Mouse (Mus musculus): Measurements from ENCODE around the gene Bpifb2. TPM values are rescaled to one million over a fixed set of nuclear protein-coding genes. Genes with fewer than 3 reads are reported as not detected.

Gene Bpifb2
- polyA plus RNA-seq, 1 experiment from 2014 or later = not detected

- Histone ChIP-seq H3K9me3 (ENCODE audit: control insufficient read depth, low read length) (no peaks in the 10 kb centered on the region), H3K4me1 (replicated peaks; ENCODE audit: control insufficient read depth, insufficient read depth, low read length) (no peaks in the 10 kb centered on the region), H3K27me3 (ENCODE audit: control insufficient read depth, insufficient read depth, low read length) (no peaks in the 10 kb centered on the region), H3K36me3 (ENCODE audit: control insufficient read depth, insufficient read depth, low read length) (no peaks in the 10 kb centered on the region), H3K27ac (ENCODE audit: low read depth, low read length) (no peak overlapping the region), H3K4me3 (ENCODE audit: low read depth, low read length) (no peak overlapping the region), H3K9ac (ENCODE audit: low read depth, low read length) (no peak overlapping the region), H3K4me2 (replicated peaks; ENCODE audit: low read depth, low read length) (no peak overlapping the region)
- ATAC-seq (ENCODE audit: low FRiP score) = no peak
- 78% methylated on average over 4 of the region's 4 CpGs for WGBS
- DNase-seq (ENCODE audit: low spot score) = no peak
These were observed 31.8 kb downstream of the Bpifb2 start for GRCm38 (mm10) chr2:153906626-153907025.

- 72% methylated on average over 5 of the region's 5 CpGs for WGBS
- H3K4me2 ChIP-seq (replicated peaks; ENCODE audit: low read depth, low read length) = no peak overlapping the region
- no peaks in the 10 kb centered on the region for H3K4me1 ChIP-seq (replicated peaks; ENCODE audit: control insufficient read depth, insufficient read depth, low read length)
- H3K9me3 ChIP-seq (ENCODE audit: control insufficient read depth, low read length) = no peaks in the 10 kb centered on the region
- no peaks in the 10 kb centered on the region for H3K36me3 ChIP-seq (ENCODE audit: control insufficient read depth, insufficient read depth, low read length)
- no peak overlapping the region for H3K4me3 ChIP-seq (ENCODE audit: low read depth, low read length)
- ATAC-seq (ENCODE audit: low FRiP score) = no peak
- no peak overlapping the region for H3K9ac ChIP-seq (ENCODE audit: low read depth, low read length)
- DNase-seq (ENCODE audit: low spot score) = no peak
- no peaks in the 10 kb centered on the region for H3K27me3 ChIP-seq (ENCODE audit: control insufficient read depth, insufficient read depth, low read length)
- H3K27ac ChIP-seq (ENCODE audit: low read depth, low read length) = no peak overlapping the region
These were observed 39.3 kb downstream of the Bpifb2 start for GRCm38 (mm10) chr2:153914151-153914550.

- no peak within 1 kb of the TSS for H3K27ac ChIP-seq (ENCODE audit: low read depth, low read length)
- no peak within 1 kb of the TSS for H3K4me3 ChIP-seq (ENCODE audit: low read depth, low read length)
- no peaks in the 10 kb centered on the region for H3K9me3 ChIP-seq (ENCODE audit: control insufficient read depth, low read length)
- no peak within 1 kb of the TSS for H3K4me2 ChIP-seq (replicated peaks; ENCODE audit: low read depth, low read length)
- H3K9ac ChIP-seq (ENCODE audit: low read depth, low read length) = no peak within 1 kb of the TSS
- no peaks in the 10 kb centered on the region for H3K36me3 ChIP-seq (ENCODE audit: control insufficient read depth, insufficient read depth, low read length)
- no peak for ATAC-seq (ENCODE audit: low FRiP score)
- no peaks in the 10 kb centered on the region for H3K4me1 ChIP-seq (replicated peaks; ENCODE audit: control insufficient read depth, insufficient read depth, low read length)
- WGBS = 66% methylated on average over 8 of the region's 8 CpGs
- no peak for DNase-seq (ENCODE audit: low spot score)
- H3K27me3 ChIP-seq (ENCODE audit: control insufficient read depth, insufficient read depth, low read length) = no peaks in the 10 kb centered on the region
These were observed 43.1 kb downstream of the Bpifb2 start, which contains the start of gene Bpifb3 for GRCm38 (mm10) chr2:153917930-153918329. Gene Bpifb3, plus strand, starts transcription at chr2:153918230.

GRCm38 (mm10) chr2:153921246-153921645 lies 46.4 kb downstream of the Bpifb2 start:
- no peak for DNase-seq (ENCODE audit: low spot score)
- 82% methylated on average over 6 of the region's 6 CpGs for WGBS

GRCm38 (mm10) chr2:153929871-153930413 lies 55.1 kb downstream of the Bpifb2 start:
- H3K36me3 ChIP-seq (ENCODE audit: control insufficient read depth, insufficient read depth, low read length) = no peaks in the 10 kb centered on the region
- H3K4me3 ChIP-seq (ENCODE audit: low read depth, low read length) = no peak overlapping the region
- H3K9ac ChIP-seq (ENCODE audit: low read depth, low read length) = no peak overlapping the region
- H3K27me3 ChIP-seq (ENCODE audit: control insufficient read depth, insufficient read depth, low read length) = no peaks in the 10 kb centered on the region
- ATAC-seq (ENCODE audit: low FRiP score) = no peak
- peak; percentile 74 for DNase-seq (ENCODE audit: low spot score)
- no peak overlapping the region for H3K4me2 ChIP-seq (replicated peaks; ENCODE audit: low read depth, low read length)
- H3K27ac ChIP-seq (ENCODE audit: low read depth, low read length) = no peak overlapping the region
- 48% methylated on average over 3 of the region's 3 CpGs for WGBS
- H3K4me1 ChIP-seq (replicated peaks; ENCODE audit: control insufficient read depth, insufficient read depth, low read length) = no peaks in the 10 kb centered on the region
- no peaks in the 10 kb centered on the region for H3K9me3 ChIP-seq (ENCODE audit: control insufficient read depth, low read length)

More at GRCm38 (mm10) chr2:153921246-153921645, 46.4 kb downstream of the Bpifb2 start:
- H3K4me1 ChIP-seq (replicated peaks; ENCODE audit: control insufficient read depth, insufficient read depth, low read length) = no peaks in the 10 kb centered on the region
- no peak overlapping the region for H3K4me2 ChIP-seq (replicated peaks; ENCODE audit: low read depth, low read length)
- H3K27me3 ChIP-seq (ENCODE audit: control insufficient read depth, insufficient read depth, low read length) = no peaks in the 10 kb centered on the region
- no peak for ATAC-seq (ENCODE audit: low FRiP score)
- no peak overlapping the region for H3K4me3 ChIP-seq (ENCODE audit: low read depth, low read length)
- no peak overlapping the region for H3K9ac ChIP-seq (ENCODE audit: low read depth, low read length)
- no peak overlapping the region for H3K27ac ChIP-seq (ENCODE audit: low read depth, low read length)
- H3K36me3 ChIP-seq (ENCODE audit: control insufficient read depth, insufficient read depth, low read length) = no peaks in the 10 kb centered on the region
- no peaks in the 10 kb centered on the region for H3K9me3 ChIP-seq (ENCODE audit: control insufficient read depth, low read length)

GRCm38 (mm10) chr2:153931125-153931524 lies 56.3 kb downstream of the Bpifb2 start:
- no peaks in the 10 kb centered on the region for H3K4me1 ChIP-seq (replicated peaks; ENCODE audit: control insufficient read depth, insufficient read depth, low read length)
- 66% methylated on average over 6 of the region's 6 CpGs for WGBS
- no peaks in the 10 kb centered on the region for H3K36me3 ChIP-seq (ENCODE audit: control insufficient read depth, insufficient read depth, low read length)
- no peaks in the 10 kb centered on the region for H3K9me3 ChIP-seq (ENCODE audit: control insufficient read depth, low read length)
- H3K9ac ChIP-seq (ENCODE audit: low read depth, low read length) = no peak overlapping the region
- no peak overlapping the region for H3K4me3 ChIP-seq (ENCODE audit: low read depth, low read length)
- no peaks in the 10 kb centered on the region for H3K27me3 ChIP-seq (ENCODE audit: control insufficient read depth, insufficient read depth, low read length)
- no peak overlapping the region for H3K4me2 ChIP-seq (replicated peaks; ENCODE audit: low read depth, low read length)
- peak; percentile 24 for DNase-seq (ENCODE audit: low spot score)
- no peak overlapping the region for H3K27ac ChIP-seq (ENCODE audit: low read depth, low read length)
- no peak for ATAC-seq (ENCODE audit: low FRiP score)

GRCm38 (mm10) chr2:153933311-153933710 lies 58.5 kb downstream of the Bpifb2 start:
- no peak overlapping the region for H3K27ac ChIP-seq (ENCODE audit: low read depth, low read length)
- H3K9me3 ChIP-seq (ENCODE audit: control insufficient read depth, low read length) = no peaks in the 10 kb centered on the region
- DNase-seq (ENCODE audit: low spot score) (no peak), ATAC-seq (ENCODE audit: low FRiP score) (no peak)
- H3K9ac ChIP-seq (ENCODE audit: low read depth, low read length) = no peak overlapping the region
- H3K4me2 ChIP-seq (replicated peaks; ENCODE audit: low read depth, low read length) = no peak overlapping the region
- no peaks in the 10 kb centered on the region for H3K27me3 ChIP-seq (ENCODE audit: control insufficient read depth, insufficient read depth, low read length)
- H3K36me3 ChIP-seq (ENCODE audit: control insufficient read depth, insufficient read depth, low read length) = no peaks in the 10 kb centered on the region
- 63% methylated on average over 6 of the region's 6 CpGs for WGBS
- H3K4me1 ChIP-seq (replicated peaks; ENCODE audit: control insufficient read depth, insufficient read depth, low read length) = no peaks in the 10 kb centered on the region
- H3K4me3 ChIP-seq (ENCODE audit: low read depth, low read length) = no peak overlapping the region

GRCm38 (mm10) chr2:153935348-153935747 lies 60.5 kb downstream of the Bpifb2 start:
- Histone ChIP-seq H3K4me2 (replicated peaks; ENCODE audit: low read depth, low read length) (no peak overlapping the region), H3K9me3 (ENCODE audit: control insufficient read depth, low read length) (no peaks in the 10 kb centered on the region), H3K4me1 (replicated peaks; ENCODE audit: control insufficient read depth, insufficient read depth, low read length) (no peaks in the 10 kb centered on the region), H3K27ac (ENCODE audit: low read depth, low read length) (no peak overlapping the region), H3K36me3 (ENCODE audit: control insufficient read depth, insufficient read depth, low read length) (no peaks in the 10 kb centered on the region), H3K4me3 (ENCODE audit: low read depth, low read length) (no peak overlapping the region), H3K9ac (ENCODE audit: low read depth, low read length) (no peak overlapping the region), H3K27me3 (ENCODE audit: control insufficient read depth, insufficient read depth, low read length) (no peaks in the 10 kb centered on the region)
- no peak for ATAC-seq (ENCODE audit: low FRiP score)
- 94% methylated on average over 6 of the region's 6 CpGs for WGBS
- DNase-seq (ENCODE audit: low spot score) = no peak

GRCm38 (mm10) chr2:153937843-153938242 lies 63.0 kb downstream of the Bpifb2 start, which contains the start of gene Bpifb4:
Gene Bpifb4, plus strand, starts transcription at chr2:153938212.
- H3K4me1 ChIP-seq (replicated peaks; ENCODE audit: control insufficient read depth, insufficient read depth, low read length) = no peaks in the 10 kb centered on the region
- no peak within 1 kb of the TSS for H3K27ac ChIP-seq (ENCODE audit: low read depth, low read length)
- H3K4me3 ChIP-seq (ENCODE audit: low read depth, low read length) = no peak within 1 kb of the TSS
- no peak within 1 kb of the TSS for H3K9ac ChIP-seq (ENCODE audit: low read depth, low read length)
- no peaks in the 10 kb centered on the region for H3K36me3 ChIP-seq (ENCODE audit: control insufficient read depth, insufficient read depth, low read length)
- DNase-seq (ENCODE audit: low spot score) = no peak
- 86% methylated on average over 5 of the region's 5 CpGs for WGBS
- no peak within 1 kb of the TSS for H3K4me2 ChIP-seq (replicated peaks; ENCODE audit: low read depth, low read length)
- no peaks in the 10 kb centered on the region for H3K27me3 ChIP-seq (ENCODE audit: control insufficient read depth, insufficient read depth, low read length)
- no peaks in the 10 kb centered on the region for H3K9me3 ChIP-seq (ENCODE audit: control insufficient read depth, low read length)
- no peak for ATAC-seq (ENCODE audit: low FRiP score)
